Mouse (Mus musculus): ENCODE data around the gene Jade2.

- TF ChIP-seq CTCF (IDR thresholded peaks at IDR 0.05; ENCODE audit: borderline replicate concordance, insufficient read depth, low read depth, low read length) (no peak), POLR2A (IDR thresholded peaks at IDR 0.05; ENCODE audit: borderline replicate concordance, insufficient read depth, low read length) (peak; percentile 40; the same call in 1 of the 2 replicates)
Measured at GRCm38 (mm10) chr11:51857818-51858527, 520 bp upstream of the Jade2 start.

Data from cerebellum, adult 2 months (tissue).